17 mouse cellular contexts compared by ENCODE assay signal in the genomic region with DNA sequence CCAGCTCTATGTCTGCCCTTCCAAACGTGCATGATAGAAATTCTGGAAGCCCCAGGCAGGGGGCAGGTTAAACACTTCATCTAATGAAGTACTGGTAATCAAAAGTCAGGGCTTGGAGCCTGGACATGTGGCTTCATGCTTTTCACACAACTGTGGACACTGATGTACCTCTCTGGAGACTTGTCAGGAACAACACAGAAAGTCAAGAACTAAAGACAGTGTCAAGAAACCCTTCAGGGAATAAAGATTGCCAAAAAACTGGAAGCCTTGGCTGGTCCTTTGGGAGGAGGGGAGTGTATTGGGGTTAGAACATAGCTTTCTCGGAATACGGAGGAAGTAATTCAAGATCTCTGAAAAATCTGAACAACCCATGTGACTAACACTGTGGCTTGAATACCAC. TPM values are rescaled to one million over a fixed set of nuclear protein-coding genes. Genes with fewer than 3 reads are reported as not detected.
"Had no signal": no experiment of that assay in that cellular context is flagged by ENCODE, and none has a peak within 500 bp of the region (broad histone marks: within the 10 kb centered on the region; RNA-seq: fewer than 3 reads in every experiment).

No protein-coding gene starts in this region.

- H3K36me3 ChIP-seq: limb, embryonic 15.5 days had no signal

- DNase-seq: kidney, postnatal 36 days; layer of hippocampus, adult 9-11 months; layer of hippocampus, postnatal 36 days; lung, embryonic 14.5 days; lung, postnatal 10 days; lung, postnatal 4 days; midbrain, embryonic 14.5 days; right cerebral cortex, postnatal 4 days; thymus, postnatal 36 days had no signal

- H3K27me3 ChIP-seq: limb, embryonic 15.5 days; liver, embryonic 12.5 days; neural tube, embryonic 15.5 days; stomach, embryonic 15.5 days had no signal

- ATAC-seq: liver, embryonic 12.5 days had no signal

- H3K4me2 ChIP-seq: limb, embryonic 15.5 days; liver, embryonic 12.5 days; lung, embryonic 14.5 days; neural tube, embryonic 15.5 days; stomach, embryonic 15.5 days had no signal

- H3K4me3 ChIP-seq: limb, embryonic 15.5 days; liver, embryonic 12.5 days; midbrain, embryonic 10.5 days; myocyte; neural tube, embryonic 15.5 days; stomach, embryonic 15.5 days had no signal

- H3K27ac ChIP-seq: kidney, postnatal 0 days; limb, embryonic 15.5 days; liver, embryonic 12.5 days; midbrain, embryonic 10.5 days; neural tube, embryonic 15.5 days; stomach, embryonic 15.5 days had no signal

- H3K4me1 ChIP-seq: limb, embryonic 15.5 days; liver, embryonic 12.5 days; midbrain, embryonic 10.5 days; neural tube, embryonic 15.5 days; stomach, embryonic 15.5 days had no signal

- H3K9ac ChIP-seq: limb, embryonic 15.5 days; liver, embryonic 12.5 days; lung, embryonic 14.5 days; neural tube, embryonic 15.5 days; stomach, embryonic 15.5 days had no signal

- H3K9me3 ChIP-seq: limb, embryonic 15.5 days; liver, embryonic 12.5 days; midbrain, embryonic 10.5 days; neural tube, embryonic 15.5 days; stomach, embryonic 15.5 days had no signal

RNA-seq across cellular contexts. Expression of gene Meis2, which starts 37.5 kb away (rescaled TPM):
- total RNA-seq: megakaryocyte, adult 5-6 weeks had no signal
